Mouse (Mus musculus) liver, embryonic 14.5 days (tissue): ENCODE data around the gene Kat7. TPM values are rescaled to one million over a fixed set of nuclear protein-coding genes. Genes with fewer than 3 reads are reported as not detected.
A peak's percentile ranks its signal among the peaks of the same experiment; 100 is the strongest.

Experiments
- ATAC-seq: fragments of 200-750 bp; cut with Nextera tagmentation; 2 replicates; pipeline ENCODE4 v1.8.0; 2017; ENCODE audit warnings: moderate number of reproducible peaks, mild to moderate bottlenecking, moderate library complexity; ENCODE audit not compliant: insufficient read depth
- DNase-seq, 3 experiments: peaks; one replicate each; pipeline ENCODE4 v3.0.0-alpha.2; 2012 to 2013; ENCODE audit warnings: low read depth in 3 of 3, low spot score in 3 of 3
- H3K27ac ChIP-seq: fragments of 300-500 bp; sonication (generic); 2 replicates; pipeline ENCODE4 v1.5.1; 2014; ENCODE audit warnings: moderate library complexity, mild to moderate bottlenecking, control low read depth, inconsistent platforms
- H3K27me3 ChIP-seq: fragments of 300-500 bp; sonication (generic); 2 replicates; pipeline ENCODE4 v1.6.1; 2014; ENCODE audit warnings: mild to moderate bottlenecking, low read length, moderate library complexity; ENCODE audit not compliant: control insufficient read depth, insufficient read depth
- H3K36me3 ChIP-seq: fragments of 300-500 bp; sonication (generic); replicated peaks from 2 replicates; pipeline ENCODE4 v1.6.1; 2014; ENCODE audit warnings: low read depth; ENCODE audit not compliant: control insufficient read depth, insufficient read depth
- H3K4me1 ChIP-seq, 2 experiments: fragments of 200-500 bp in 1 of 2; fragments of 300-500 bp in 1 of 2; sonication (generic) in 1 of 2; replicated peaks; 2 replicates each; pipeline ENCODE4 v1.6.1; 2012 to 2014; ENCODE audit warnings: antibody characterized with exemption in 1 of 2, inconsistent platforms in 1 of 2, low read length in 1 of 2; ENCODE audit not compliant: control insufficient read depth in 2 of 2, insufficient read depth in 2 of 2
- H3K4me2 ChIP-seq: fragments of 300-500 bp; sonication (generic); 2 replicates; pipeline ENCODE4 v1.6.1; 2014; ENCODE audit warnings: low read depth, mild to moderate bottlenecking, control low read depth, moderate library complexity
- H3K4me3 ChIP-seq, 2 experiments: fragments of 200-500 bp in 1 of 2; fragments of 300-500 bp in 1 of 2; sonication (generic) in 1 of 2; 2 replicates each; pipeline ENCODE4 v1.5.1; 2012 to 2014; ENCODE audit warnings: low read depth in 2 of 2, low read length in 2 of 2, mild to moderate bottlenecking in 2 of 2, control low read depth in 1 of 2, inconsistent platforms in 1 of 2, moderate library complexity in 1 of 2; ENCODE audit not compliant: insufficient read depth in 1 of 2
- H3K9ac ChIP-seq: fragments of 300-500 bp; sonication (generic); replicated peaks from 2 replicates; pipeline ENCODE4 v1.6.1; 2014; ENCODE audit warnings: mild to moderate bottlenecking, control low read depth, moderate library complexity
- H3K9me3 ChIP-seq: fragments of 300-500 bp; sonication (generic); 2 replicates; pipeline ENCODE4 v1.6.1; 2016; ENCODE audit warnings: low read length, mixed read lengths; ENCODE audit not compliant: control insufficient read depth
- CTCF ChIP-seq: IDR thresholded peaks from 2 replicates; pipeline ENCODE4 v1.5.1; 2016; ENCODE audit warnings: antibody characterized with exemption, low read depth, control low read depth
- EP300 ChIP-seq: IDR thresholded peaks from 2 replicates; pipeline ENCODE4 v1.6.1; 2016; ENCODE audit warnings: antibody characterized with exemption, low read depth
- WGBS: fragments of 180-500 bp; shearing (Covaris S2); extraction: QIAGEN DNeasy Blood & Tissue Kit; methylation state at CpG from one replicate; pipeline ENCODE4 v1.1.7; 2014; ENCODE audit not compliant: insufficient replicate concordance; 5-methylcytosine and 5-hydroxymethylcytosine counted together
- polyA plus RNA-seq, 2 experiments: library from polyadenylated mRNA; depleted of rRNA in 1 of 2; stranded (reverse) in 1 of 2; unstranded in 1 of 2; fragments of >200 nt; fragmentation: Nextera tagmentation in 1 of 2; extraction: Ambion mirVana in 1 of 2; gene quantifications; 2 replicates each; pipeline versions ENCODE4 v1.2.1 to v1.2.3; 2012 to 2014

Gene Kat7
- polyA plus RNA-seq, 2 experiments = 19.4 to 23.6 TPM

DNA sequence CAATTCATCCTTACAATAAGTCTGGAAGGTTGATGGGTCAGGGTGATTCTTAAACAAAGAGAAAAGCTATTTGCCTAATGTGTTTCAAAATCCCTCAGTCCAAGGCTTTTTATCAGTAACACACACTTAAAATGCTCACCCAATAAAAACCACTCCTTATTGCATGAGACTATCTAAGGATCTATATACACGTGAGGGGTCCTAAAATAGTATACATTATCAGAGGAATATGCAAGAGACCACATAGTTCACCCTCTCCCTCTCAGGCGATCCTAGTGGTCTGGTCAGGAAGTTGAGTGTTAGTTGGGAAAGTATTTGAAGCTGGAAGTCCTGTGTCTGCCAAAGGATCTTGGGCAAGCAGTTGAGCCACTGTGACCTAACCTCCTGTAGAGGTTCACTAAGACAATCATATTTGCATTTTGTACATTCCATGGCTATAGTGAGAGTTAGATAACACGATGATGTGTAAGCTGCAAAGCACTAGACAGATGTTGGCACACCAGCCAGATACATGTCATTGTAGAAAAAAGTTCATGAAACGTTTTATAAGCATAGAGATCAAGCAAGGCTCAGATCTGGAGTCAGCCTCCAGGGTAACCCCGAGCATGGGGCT lies 24.5 kb upstream of the Kat7 start:
- Histone ChIP-seq H3K9ac (peak overlapping the region; percentile 25; the same call in 1 of the 2 replicates), H3K36me3 (no peaks in the 10 kb centered on the region), H3K27me3 (no peaks in the 10 kb centered on the region), H3K9me3 (no peaks in the 10 kb centered on the region), H3K4me2 (peak overlapping the region; percentile 98), H3K27ac (peak overlapping the region; percentile 97), H3K4me3 (no peak overlapping the region), H3K4me1 (peaks cover 47 to 59% of the 10 kb centered on the region in 2 experiments)
- DNase-seq = no peak
- ATAC-seq = no peak
- WGBS = 30% methylated on average over 5 of the region's 5 CpGs
- no peak; the same call in 1 of the 2 replicates for TF ChIP-seq CTCF
- TF ChIP-seq EP300 = no peak

DNA sequence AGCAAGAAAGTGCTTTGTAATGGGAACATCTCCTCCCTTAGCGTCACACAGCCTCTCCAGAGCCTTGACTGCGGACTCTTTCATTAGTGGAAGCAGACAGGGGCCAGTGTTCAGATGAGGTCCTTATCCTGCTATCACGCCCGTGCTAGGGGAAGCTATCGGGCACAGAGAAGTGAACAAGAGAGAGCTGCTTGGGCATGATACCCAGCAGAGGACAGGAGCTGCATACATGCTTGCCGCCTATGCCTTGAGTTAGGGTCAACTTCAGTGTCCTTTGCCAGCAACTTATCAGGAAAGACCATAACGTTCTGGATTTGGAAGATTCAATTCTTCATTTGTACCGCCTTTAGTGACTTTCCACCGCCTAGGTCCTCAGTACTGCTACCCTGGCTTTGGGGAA lies 23.8 kb upstream of the Kat7 start:
- H3K4me2 ChIP-seq = peak overlapping the region; percentile 98
- peak overlapping the region; percentile 97 for H3K27ac ChIP-seq
- peak overlapping the region in 1 of 2 experiments; percentile 23; a peak in 1 of 4 replicates for H3K4me3 ChIP-seq
- TF ChIP-seq CTCF = peak; percentile 30
- peak; percentile 98 for TF ChIP-seq EP300
- peaks cover 47 to 58% of the 10 kb centered on the region in 2 experiments for H3K4me1 ChIP-seq
- WGBS = 13% methylated on average over 9 of the region's 9 CpGs
- peak; percentile 85 for ATAC-seq
- no peaks in the 10 kb centered on the region for H3K9me3 ChIP-seq
- DNase-seq = peak; percentile 86 to 89 (median 88)
- H3K9ac ChIP-seq = peak overlapping the region; percentile 2
- H3K27me3 ChIP-seq = no peaks in the 10 kb centered on the region
- H3K36me3 ChIP-seq = no peaks in the 10 kb centered on the region

DNA sequence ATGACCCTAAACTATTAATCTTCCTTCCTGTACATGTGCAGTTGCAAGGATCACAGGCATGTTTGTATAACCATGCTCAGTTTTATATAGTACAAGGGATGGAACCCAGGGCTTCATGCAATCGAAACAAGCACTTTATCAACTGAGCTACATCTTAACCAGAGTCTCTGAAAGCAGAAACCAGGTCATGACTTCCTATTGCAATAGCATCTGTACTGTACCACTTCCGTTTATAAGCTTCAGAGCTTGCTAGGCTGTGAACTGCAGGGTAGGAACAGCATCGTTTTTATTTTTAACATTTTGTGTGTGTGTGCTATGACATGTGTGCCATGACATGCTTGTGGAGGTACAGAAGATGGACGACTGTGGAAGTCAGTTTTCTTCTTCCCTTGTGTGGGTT lies 23.2 kb upstream of the Kat7 start:
- WGBS = 24% methylated on average over 4 of the region's 4 CpGs
- ATAC-seq (no peak), DNase-seq (no peak)
- peak overlapping the region; percentile 97 for H3K27ac ChIP-seq
- no peaks in the 10 kb centered on the region for H3K36me3 ChIP-seq
- H3K27me3 ChIP-seq = no peaks in the 10 kb centered on the region
- no peak for TF ChIP-seq CTCF
- TF ChIP-seq EP300 = no peak
- H3K4me2 ChIP-seq = peak overlapping the region; percentile 98
- no peaks in the 10 kb centered on the region for H3K9me3 ChIP-seq
- H3K4me1 ChIP-seq = peaks cover 47 to 53% of the 10 kb centered on the region in 2 experiments
- no peak overlapping the region for H3K4me3 ChIP-seq
- peak overlapping the region; percentile 2 for H3K9ac ChIP-seq

DNA sequence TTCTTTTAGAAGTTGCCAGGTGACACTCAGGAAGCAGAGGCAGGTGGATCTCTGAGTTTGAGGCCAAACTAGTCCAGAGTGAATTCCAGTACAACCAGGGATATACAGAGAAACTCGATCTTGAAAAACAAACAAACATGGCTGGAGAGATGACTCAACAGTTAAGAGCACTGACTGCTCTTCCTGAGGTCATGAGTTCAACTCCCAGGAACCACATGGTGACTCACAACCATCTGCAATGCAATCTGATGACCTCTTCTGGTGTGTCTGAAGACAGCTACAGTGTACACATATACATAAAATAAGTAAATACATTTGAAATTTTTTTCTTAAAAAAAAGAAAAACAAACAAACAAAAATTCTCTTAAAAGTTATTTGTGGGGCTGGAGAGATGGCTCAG lies 20.6 kb upstream of the Kat7 start:
- H3K4me1 ChIP-seq = peaks cover 39 to 45% of the 10 kb centered on the region in 2 experiments
- no peak for ATAC-seq

DNA sequence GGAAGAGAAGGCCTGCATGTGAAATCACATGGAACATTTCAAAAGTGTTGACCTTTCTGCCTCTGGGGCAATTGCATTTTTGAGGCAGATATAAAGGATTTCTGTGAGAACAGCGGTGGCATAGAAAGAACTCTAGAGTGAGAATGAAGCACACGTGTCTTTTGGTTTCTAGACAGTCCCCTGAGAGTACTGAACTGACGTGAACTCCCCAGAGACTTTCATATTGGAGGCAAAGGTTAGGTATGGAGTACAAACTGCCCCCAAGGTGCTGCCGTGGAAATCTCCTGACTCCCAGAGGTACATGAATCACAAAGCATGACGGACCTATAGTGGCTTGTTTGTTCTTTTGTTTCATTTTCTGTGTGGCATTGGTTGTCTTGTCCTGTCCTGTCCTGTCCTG lies 18.6 kb upstream of the Kat7 start:
- Histone ChIP-seq H3K4me1 (peaks cover 19 to 25% of the 10 kb centered on the region in 2 experiments), H3K4me3 (no peak overlapping the region), H3K27me3 (no peaks in the 10 kb centered on the region), H3K27ac (no peak overlapping the region), H3K9me3 (no peaks in the 10 kb centered on the region), H3K9ac (no peak overlapping the region), H3K36me3 (no peaks in the 10 kb centered on the region), H3K4me2 (no peak overlapping the region)
- WGBS = 76% methylated on average over 5 of the region's 5 CpGs
- TF ChIP-seq EP300 (no peak), CTCF (no peak)
- no peak for ATAC-seq
- DNase-seq = no peak

More for the DNA sequence above, 20.6 kb upstream of the Kat7 start:
- Histone ChIP-seq H3K4me3 (no peak overlapping the region), H3K9ac (no peak overlapping the region), H3K27ac (no peak overlapping the region), H3K27me3 (no peaks in the 10 kb centered on the region), H3K9me3 (no peaks in the 10 kb centered on the region), H3K4me2 (no peak overlapping the region), H3K36me3 (no peaks in the 10 kb centered on the region)
- TF ChIP-seq CTCF = no peak
- no peak for TF ChIP-seq EP300
- DNase-seq = no peak
- WGBS = 31% methylated on average over 1 of the region's 1 CpGs
